Mouse (Mus musculus): ENCODE data around the gene Gpr31b. TPM values are rescaled to one million over a fixed set of nuclear protein-coding genes. Genes with fewer than 3 reads are reported as not detected.
"Not testable (repeated sequence)": the region's sequence is repeated elsewhere in the genome, so short reads cannot be mapped to it uniquely, and the experiment has no call there.

Gene Gpr31b
- polyA plus RNA-seq, 1 experiment from 2014 or later = not detected

- 8% methylated on average over 3 of the region's 4 CpGs for WGBS
These were observed 8.0 kb downstream of the Gpr31b start for GRCm38 (mm10) chr17:13043846-13044673.

DNA sequence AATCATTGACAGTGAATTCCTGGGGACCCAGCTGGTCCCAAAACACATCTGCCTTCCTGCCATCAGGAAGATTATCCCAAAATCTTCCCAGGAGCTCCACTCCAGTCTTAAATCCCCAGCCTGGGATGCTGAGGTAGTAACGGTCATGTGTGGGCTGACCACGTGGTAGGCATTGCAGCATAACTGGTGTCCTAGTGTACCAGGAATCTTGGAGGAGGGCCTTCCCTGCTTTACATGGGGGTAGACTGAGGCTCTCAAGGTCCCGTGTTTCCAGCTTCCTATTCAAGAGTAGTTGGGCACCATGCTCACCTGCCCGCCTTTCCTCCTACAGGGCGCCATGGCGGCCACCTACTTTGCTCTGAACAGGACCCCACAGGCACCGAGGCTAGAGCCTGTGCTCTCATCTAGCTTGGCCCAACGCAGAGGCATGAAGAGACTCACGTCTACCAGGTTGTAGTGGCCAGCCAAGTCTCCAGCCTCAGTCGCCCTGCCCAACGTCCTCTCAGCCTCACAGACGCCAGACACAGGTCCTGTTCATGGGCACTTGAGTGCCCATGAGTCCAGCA lies 15.4 kb downstream of the Gpr31b start:
- WGBS = 88% methylated on average over 3 of the region's 12 CpGs
- H3K4me3 ChIP-seq (ENCODE audit: low read depth, low read length); H3K9me3 ChIP-seq (ENCODE audit: control insufficient read depth, low read length): not testable (repeated sequence)

More at GRCm38 (mm10) chr17:13043846-13044673, 8.0 kb downstream of the Gpr31b start:
- H3K9me3 ChIP-seq (ENCODE audit: control insufficient read depth, low read length); H3K27me3 ChIP-seq (ENCODE audit: control insufficient read depth, insufficient read depth, low read length); H3K9ac ChIP-seq (replicated peaks; ENCODE audit: low read depth, low read length); H3K36me3 ChIP-seq (ENCODE audit: control insufficient read depth, insufficient read depth, low read length); H3K27ac ChIP-seq (ENCODE audit: low read depth, low read length); H3K4me3 ChIP-seq (ENCODE audit: low read depth, low read length); H3K4me2 ChIP-seq (ENCODE audit: low read depth, low read length); H3K4me1 ChIP-seq (ENCODE audit: control insufficient read depth, insufficient read depth, low read length): not testable (repeated sequence)
- peak; percentile 93 for ATAC-seq (ENCODE audit: low read depth)

DNA sequence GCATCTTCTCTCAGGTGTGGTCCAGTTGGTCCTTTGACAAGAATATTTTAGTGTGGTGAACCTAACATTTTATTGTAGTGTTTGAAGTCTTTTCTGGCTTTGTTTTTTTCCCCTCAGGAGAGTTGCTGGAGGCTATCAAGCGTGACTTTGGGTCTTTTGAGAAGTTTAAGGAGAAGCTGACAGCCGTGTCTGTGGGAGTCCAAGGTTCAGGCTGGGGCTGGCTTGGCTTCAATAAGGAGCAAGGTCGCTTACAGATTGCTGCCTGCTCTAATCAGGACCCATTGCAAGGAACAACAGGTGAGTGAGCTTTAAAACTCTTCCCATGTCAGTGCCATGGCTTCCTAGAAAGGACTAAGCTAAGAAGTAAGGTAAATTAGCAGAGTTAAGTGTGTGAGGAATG lies 38.8 kb downstream of the Gpr31b start:
- Histone ChIP-seq H3K27me3 (ENCODE audit: control insufficient read depth, insufficient read depth, low read length) (no peaks in the 10 kb centered on the region), H3K36me3 (ENCODE audit: control insufficient read depth, insufficient read depth, low read length) (peaks cover 31% of the 10 kb centered on the region), H3K9ac (replicated peaks; ENCODE audit: low read depth, low read length) (no peak overlapping the region), H3K9me3 (ENCODE audit: control insufficient read depth, low read length) (no peaks in the 10 kb centered on the region), H3K4me1 (ENCODE audit: control insufficient read depth, insufficient read depth, low read length) (peaks cover 8% of the 10 kb centered on the region; the same call in 1 of the 2 replicates), H3K4me3 (ENCODE audit: low read depth, low read length) (no peak overlapping the region), H3K4me2 (ENCODE audit: low read depth, low read length) (no peak overlapping the region), H3K27ac (ENCODE audit: low read depth, low read length) (no peak overlapping the region)
- 80% methylated on average over 3 of the region's 3 CpGs for WGBS
- ATAC-seq (ENCODE audit: low read depth) = no peak

More for the DNA sequence above, 15.4 kb downstream of the Gpr31b start:
- ATAC-seq (ENCODE audit: low read depth); H3K4me1 ChIP-seq (ENCODE audit: control insufficient read depth, insufficient read depth, low read length); H3K9ac ChIP-seq (replicated peaks; ENCODE audit: low read depth, low read length); H3K27ac ChIP-seq (ENCODE audit: low read depth, low read length); H3K27me3 ChIP-seq (ENCODE audit: control insufficient read depth, insufficient read depth, low read length); H3K36me3 ChIP-seq (ENCODE audit: control insufficient read depth, insufficient read depth, low read length); H3K4me2 ChIP-seq (ENCODE audit: low read depth, low read length): not testable (repeated sequence)

DNA sequence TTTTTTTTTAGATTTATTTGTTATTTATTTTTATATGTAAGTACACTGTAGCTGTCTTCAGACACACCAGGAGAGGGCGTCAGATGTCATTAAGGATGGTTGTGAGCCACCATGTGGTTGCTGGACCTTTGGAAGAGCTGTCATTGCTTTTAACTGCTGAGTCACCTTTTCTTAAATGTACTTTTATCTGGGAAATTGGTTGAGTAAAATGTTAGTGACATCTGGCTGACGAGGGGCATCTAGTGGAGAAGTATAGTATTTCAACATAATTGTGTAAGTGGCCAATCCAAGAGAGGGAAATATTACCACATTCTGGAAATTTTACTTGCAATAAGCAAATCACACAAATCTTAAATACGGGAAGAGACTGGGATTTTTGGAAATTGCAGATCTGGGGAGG lies 42.2 kb downstream of the Gpr31b start:
- H3K9me3 ChIP-seq (ENCODE audit: control insufficient read depth, low read length) = no peaks in the 10 kb centered on the region
- no peak overlapping the region for H3K4me2 ChIP-seq (ENCODE audit: low read depth, low read length)
- peaks cover 8% of the 10 kb centered on the region; the same call in 1 of the 2 replicates for H3K4me1 ChIP-seq (ENCODE audit: control insufficient read depth, insufficient read depth, low read length)
- H3K36me3 ChIP-seq (ENCODE audit: control insufficient read depth, insufficient read depth, low read length) = peaks cover 18% of the 10 kb centered on the region
- no peak overlapping the region for H3K9ac ChIP-seq (replicated peaks; ENCODE audit: low read depth, low read length)
- H3K4me3 ChIP-seq (ENCODE audit: low read depth, low read length) = no peak overlapping the region
- no peak for ATAC-seq (ENCODE audit: low read depth)
- WGBS = 41% methylated on average over 3 of the region's 3 CpGs
- H3K27ac ChIP-seq (ENCODE audit: low read depth, low read length) = no peak overlapping the region
- no peaks in the 10 kb centered on the region for H3K27me3 ChIP-seq (ENCODE audit: control insufficient read depth, insufficient read depth, low read length)

GRCm38 (mm10) chr17:13008528-13008927 lies 43.6 kb downstream of the Gpr31b start:
- 2% methylated on average over 10 of the region's 10 CpGs for WGBS

DNA sequence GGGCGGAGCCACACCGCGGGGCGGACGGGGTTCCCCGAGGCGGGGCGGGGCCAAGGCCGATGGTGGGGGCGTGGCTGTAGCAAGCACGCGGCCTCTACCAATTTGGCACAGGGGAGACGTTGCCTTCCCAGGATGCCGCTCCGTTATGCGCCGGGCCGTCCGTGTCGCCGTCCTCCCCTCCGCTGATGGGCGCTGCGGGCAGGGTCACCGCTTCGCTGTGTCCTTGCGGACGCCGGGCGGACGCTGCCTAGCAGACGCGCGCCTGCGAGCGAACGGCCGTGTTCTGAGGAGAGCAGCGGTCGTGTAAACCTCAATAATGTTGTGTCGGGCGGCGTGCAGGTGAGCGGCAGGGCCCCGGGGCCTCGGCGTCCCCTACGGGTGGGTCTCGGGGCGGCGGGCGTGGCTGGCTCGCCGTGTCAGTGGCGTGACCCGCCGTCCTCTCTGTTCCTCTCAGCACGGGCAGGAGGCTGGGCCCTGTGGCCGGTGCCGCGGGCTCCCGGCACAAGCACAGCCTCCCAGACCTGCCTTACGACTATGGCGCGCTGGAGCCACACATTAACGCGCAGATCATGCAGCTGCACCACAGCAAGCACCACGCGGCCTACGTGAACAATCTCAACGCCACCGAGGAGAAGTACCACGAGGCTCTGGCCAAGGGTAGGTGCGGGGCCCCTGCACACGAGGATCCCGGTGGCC lies 44.2 kb downstream of the Gpr31b start:
- Histone ChIP-seq H3K4me3 (ENCODE audit: low read depth, low read length) (peak overlapping the region; percentile 79), H3K4me1 (ENCODE audit: control insufficient read depth, insufficient read depth, low read length) (peaks cover 8% of the 10 kb centered on the region; the same call in 1 of the 2 replicates), H3K27me3 (ENCODE audit: control insufficient read depth, insufficient read depth, low read length) (no peaks in the 10 kb centered on the region), H3K36me3 (ENCODE audit: control insufficient read depth, insufficient read depth, low read length) (0 out of 2 replicates have a peak, but pooled peaks cover 5% of the 10 kb centered on the region), H3K9me3 (ENCODE audit: control insufficient read depth, low read length) (no peaks in the 10 kb centered on the region), H3K27ac (ENCODE audit: low read depth, low read length) (peak overlapping the region; percentile 87), H3K9ac (replicated peaks; ENCODE audit: low read depth, low read length) (peak overlapping the region; percentile 76), H3K4me2 (ENCODE audit: low read depth, low read length) (peak overlapping the region; percentile 88)
- WGBS = 1% methylated on average over 69 of the region's 76 CpGs
- ATAC-seq (ENCODE audit: low read depth) = peak; percentile 97

More at GRCm38 (mm10) chr17:13008528-13008927, 43.6 kb downstream of the Gpr31b start:
- ATAC-seq (ENCODE audit: low read depth) = no peak
- Histone ChIP-seq H3K9me3 (ENCODE audit: control insufficient read depth, low read length) (no peaks in the 10 kb centered on the region), H3K36me3 (ENCODE audit: control insufficient read depth, insufficient read depth, low read length) (peaks cover 8% of the 10 kb centered on the region; the same call in 1 of the 2 replicates), H3K9ac (replicated peaks; ENCODE audit: low read depth, low read length) (peak overlapping the region; percentile 76), H3K4me1 (ENCODE audit: control insufficient read depth, insufficient read depth, low read length) (peaks cover 8% of the 10 kb centered on the region; the same call in 1 of the 2 replicates), H3K4me3 (ENCODE audit: low read depth, low read length) (peak overlapping the region; percentile 79), H3K4me2 (ENCODE audit: low read depth, low read length) (peak overlapping the region; percentile 88), H3K27me3 (ENCODE audit: control insufficient read depth, insufficient read depth, low read length) (no peaks in the 10 kb centered on the region), H3K27ac (ENCODE audit: low read depth, low read length) (peak overlapping the region; percentile 87)

DNA sequence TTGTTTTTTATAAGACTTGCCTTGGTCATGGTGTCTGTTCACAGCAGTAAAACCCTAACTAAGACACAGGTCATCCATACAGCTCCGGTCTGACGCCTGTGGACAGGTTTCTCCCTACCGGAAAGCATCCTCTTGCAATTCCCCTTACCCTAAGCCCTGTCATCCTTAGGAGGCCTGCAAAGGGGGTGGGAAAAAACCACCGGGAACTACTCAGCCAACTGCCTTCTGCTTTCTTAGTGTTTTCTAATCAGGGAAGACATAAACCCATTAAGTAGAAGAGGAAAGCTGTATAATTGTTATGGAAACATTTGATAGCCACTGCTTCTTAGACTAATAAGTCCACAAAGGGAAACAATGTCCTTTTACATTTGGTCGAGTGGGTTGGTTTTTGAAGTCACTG lies 45.1 kb downstream of the Gpr31b start:
- H3K9ac ChIP-seq (replicated peaks; ENCODE audit: low read depth, low read length) = 0 out of 2 replicates have a peak overlapping the region, but pooled peaks have one; percentile 34

GRCm38 (mm10) chr17:13006546-13006945 lies 45.5 kb downstream of the Gpr31b start, which contains the start of gene Sod2:
Sod2 (plus strand) TSS chr17:13006846.
- Histone ChIP-seq H3K9ac (replicated peaks; ENCODE audit: low read depth, low read length) (peak within 1 kb of the TSS; percentile 76; the same call in 1 of the 2 replicates), H3K4me2 (ENCODE audit: low read depth, low read length) (peak within 1 kb of the TSS; percentile 88), H3K4me3 (ENCODE audit: low read depth, low read length) (peak within 1 kb of the TSS; percentile 79), H3K27ac (ENCODE audit: low read depth, low read length) (peak within 1 kb of the TSS; percentile 87)
- H3K9me3 ChIP-seq (ENCODE audit: control insufficient read depth, low read length); H3K4me1 ChIP-seq (ENCODE audit: control insufficient read depth, insufficient read depth, low read length); H3K36me3 ChIP-seq (ENCODE audit: control insufficient read depth, insufficient read depth, low read length); ATAC-seq (ENCODE audit: low read depth); H3K27me3 ChIP-seq (ENCODE audit: control insufficient read depth, insufficient read depth, low read length): not testable (repeated sequence)
- 99% methylated on average over 2 of the region's 2 CpGs for WGBS

More for the DNA sequence above, 45.1 kb downstream of the Gpr31b start:
- 39% methylated on average over 5 of the region's 5 CpGs for WGBS
- Histone ChIP-seq H3K4me2 (ENCODE audit: low read depth, low read length) (peak overlapping the region; percentile 88), H3K9me3 (ENCODE audit: control insufficient read depth, low read length) (no peaks in the 10 kb centered on the region), H3K4me1 (ENCODE audit: control insufficient read depth, insufficient read depth, low read length) (peaks cover 8% of the 10 kb centered on the region; the same call in 1 of the 2 replicates), H3K27me3 (ENCODE audit: control insufficient read depth, insufficient read depth, low read length) (no peaks in the 10 kb centered on the region), H3K36me3 (ENCODE audit: control insufficient read depth, insufficient read depth, low read length) (0 out of 2 replicates have a peak, but pooled peaks cover 5% of the 10 kb centered on the region), H3K4me3 (ENCODE audit: low read depth, low read length) (peak overlapping the region; percentile 79), H3K27ac (ENCODE audit: low read depth, low read length) (no peak overlapping the region; the same call in 1 of the 2 replicates)
- ATAC-seq (ENCODE audit: low read depth) = no peak
